Mouse (Mus musculus) erythroid progenitor cell, adult 5-6 weeks (primary cell): ENCODE measurements around the gene Ksr1. TPM values are rescaled to one million over a fixed set of nuclear protein-coding genes. Genes with fewer than 3 reads are reported as not detected.
"Not testable (repeated sequence)": the region's sequence is repeated elsewhere in the genome, so short reads cannot be mapped to it uniquely, and the experiment has no call there.

ENCODE experiments used
- ATAC-seq: replicated peaks from 2 replicates; pipeline ENCODE4 v1.8.0; 2016; ENCODE audit warnings: moderate number of reproducible peaks, mild to moderate bottlenecking, moderate TSS enrichment, inconsistent platforms; ENCODE audit not compliant: poor library complexity, low FRiP score, severe bottlenecking
- total RNA-seq, 2 experiments: library from RNA; stranded (forward) in 1 of 2; stranded (reverse) in 1 of 2; fragments of 150-400 nt in 1 of 2; fragments of 186-747, 209-891 nt in 1 of 2; gene quantifications; 2 replicates each; pipeline versions ENCODE4 v1.2.3 to v1.2.4; 2015 to 2017; ENCODE audit warnings: low replicate concordance in 2 of 2

Gene Ksr1
- total RNA-seq, 2 experiments from 2014 or later = 1.5 to 4.2 TPM

GRCm38 (mm10) chr11:79019839-79020534, 126.2 kb downstream of the Ksr1 start:
- ATAC-seq = peak; percentile 49; the same call in 1 of the 2 replicates

GRCm38 (mm10) chr11:79018954-79019704, 127.1 kb downstream of the Ksr1 start:
- peak; percentile 69 for ATAC-seq

- ATAC-seq = no peak
Observed at GRCm38 (mm10) chr11:79017161-79017606, 129.0 kb downstream of the Ksr1 start.

GRCm38 (mm10) chr11:79016236-79016635, 130.0 kb downstream of the Ksr1 start:
- no peak for ATAC-seq

GRCm38 (mm10) chr11:79015660-79016215, 130.5 kb downstream of the Ksr1 start:
- ATAC-seq = no peak

- no peak for ATAC-seq
Observed at GRCm38 (mm10) chr11:79014602-79015325, 131.4 kb downstream of the Ksr1 start.

- ATAC-seq = no peak
Observed at GRCm38 (mm10) chr11:79013806-79014205, 132.4 kb downstream of the Ksr1 start.

- ATAC-seq = no peak
Observed at GRCm38 (mm10) chr11:79013056-79013455, 133.2 kb downstream of the Ksr1 start.

GRCm38 (mm10) chr11:79012529-79012928, 133.7 kb downstream of the Ksr1 start:
- ATAC-seq = no peak

- no peak for ATAC-seq
Observed at GRCm38 (mm10) chr11:79008891-79009290, 137.3 kb downstream of the Ksr1 start.

- no peak; the same call in 1 of the 2 replicates for ATAC-seq
Observed at GRCm38 (mm10) chr11:79008007-79008775, 138.0 kb downstream of the Ksr1 start.

- not testable (repeated sequence) for ATAC-seq
Observed at GRCm38 (mm10) chr11:79007356-79007755, 138.9 kb downstream of the Ksr1 start.

GRCm38 (mm10) chr11:79006417-79006816, 139.8 kb downstream of the Ksr1 start:
- ATAC-seq = no peak

- ATAC-seq = no peak
Observed at GRCm38 (mm10) chr11:79005578-79006394, 140.4 kb downstream of the Ksr1 start.

GRCm38 (mm10) chr11:79003769-79004638, 142.2 kb downstream of the Ksr1 start:
- no peak for ATAC-seq

GRCm38 (mm10) chr11:79003053-79003768, 143.0 kb downstream of the Ksr1 start:
- no peak for ATAC-seq

GRCm38 (mm10) chr11:79002551-79002951, 143.7 kb downstream of the Ksr1 start:
- no peak for ATAC-seq
